Mouse (Mus musculus): ENCODE measurements at regions not wholly inside any gene's neighbourhood (a gene's known extent, or its start where the extent isn't known, plus 50 kb on each side); places are given as distances from the start of the nearest gene placed in this dataset.

- peaks cover 34% of the 10 kb centered on the region for H3K4me1 ChIP-seq
- H3K4me3 ChIP-seq = no peak overlapping the region
- H3K27ac ChIP-seq = no peak overlapping the region
- DNase-seq (ENCODE audit: extremely low spot score, low spot score) = no peak
- WGBS = 69% methylated on average over 14 of the region's 14 CpGs
- H3K36me3 ChIP-seq (replicated peaks) = no peaks in the 10 kb centered on the region
- H3K27me3 ChIP-seq (ENCODE audit: poor library complexity, severe bottlenecking) = peaks cover 97% of the 10 kb centered on the region
- no peaks in the 10 kb centered on the region for H3K9me3 ChIP-seq
These were observed 95.3 kb upstream of the Nkx1-1 start for GRCm38 (mm10) chr5:33528971-33529670.

GRCm38 (mm10) chr5:33527750-33528149, 94.0 kb upstream of the Nkx1-1 start:
- Histone ChIP-seq H3K4me3 (no peak overlapping the region), H3K27me3 (ENCODE audit: poor library complexity, severe bottlenecking) (peaks cover 86% of the 10 kb centered on the region), H3K36me3 (replicated peaks) (no peaks in the 10 kb centered on the region), H3K4me1 (peaks cover 30% of the 10 kb centered on the region), H3K9me3 (no peaks in the 10 kb centered on the region), H3K27ac (no peak overlapping the region)
- DNase-seq (ENCODE audit: extremely low spot score, low spot score) = no peak
- WGBS = 67% methylated on average over 10 of the region's 10 CpGs

GRCm38 (mm10) chr5:33527316-33527715, 93.5 kb upstream of the Nkx1-1 start:
- Histone ChIP-seq H3K27ac (no peak overlapping the region), H3K9me3 (no peaks in the 10 kb centered on the region), H3K27me3 (ENCODE audit: poor library complexity, severe bottlenecking) (peaks cover 82% of the 10 kb centered on the region), H3K36me3 (replicated peaks) (no peaks in the 10 kb centered on the region), H3K4me1 (peaks cover 30% of the 10 kb centered on the region), H3K4me3 (no peak overlapping the region)
- DNase-seq (ENCODE audit: extremely low spot score, low spot score) = no peak
- WGBS = 89% methylated on average over 8 of the region's 8 CpGs

- no peak overlapping the region for H3K27ac ChIP-seq
- H3K4me1 ChIP-seq = peaks cover 9% of the 10 kb centered on the region
- no peaks in the 10 kb centered on the region for H3K9me3 ChIP-seq
- H3K27me3 ChIP-seq (ENCODE audit: poor library complexity, severe bottlenecking) = peaks cover 64% of the 10 kb centered on the region
- no peak for DNase-seq (ENCODE audit: extremely low spot score, low spot score)
- WGBS = 93% methylated on average over 16 of the region's 16 CpGs
- no peak overlapping the region for H3K4me3 ChIP-seq
- H3K36me3 ChIP-seq (replicated peaks) = no peaks in the 10 kb centered on the region
These were observed 88.4 kb upstream of the Nkx1-1 start for GRCm38 (mm10) chr5:33521951-33522742.

- no peak for DNase-seq (ENCODE audit: extremely low spot score, low spot score)
- peaks cover 9% of the 10 kb centered on the region for H3K4me1 ChIP-seq
- H3K27ac ChIP-seq = no peak overlapping the region
- no peaks in the 10 kb centered on the region for H3K36me3 ChIP-seq (replicated peaks)
- H3K4me3 ChIP-seq = no peak overlapping the region
- no peaks in the 10 kb centered on the region for H3K9me3 ChIP-seq
- WGBS = 78% methylated on average over 10 of the region's 10 CpGs
- peaks cover 63% of the 10 kb centered on the region for H3K27me3 ChIP-seq (ENCODE audit: poor library complexity, severe bottlenecking)
These were observed 87.1 kb upstream of the Nkx1-1 start for GRCm38 (mm10) chr5:33520856-33521255.

GRCm38 (mm10) chr5:33519394-33519793, 85.6 kb upstream of the Nkx1-1 start:
- Histone ChIP-seq H3K4me1 (peaks cover 9% of the 10 kb centered on the region), H3K27me3 (ENCODE audit: poor library complexity, severe bottlenecking) (peaks cover 55% of the 10 kb centered on the region), H3K4me3 (no peak overlapping the region), H3K9me3 (no peaks in the 10 kb centered on the region), H3K27ac (no peak overlapping the region), H3K36me3 (replicated peaks) (no peaks in the 10 kb centered on the region)
- 89% methylated on average over 3 of the region's 3 CpGs for WGBS
- DNase-seq (ENCODE audit: extremely low spot score, low spot score) = no peak

- H3K36me3 ChIP-seq (replicated peaks) = no peaks in the 10 kb centered on the region
- 21% methylated on average over 6 of the region's 6 CpGs for WGBS
These were observed 85.1 kb upstream of the Nkx1-1 start for GRCm38 (mm10) chr5:33518860-33519259.

GRCm38 (mm10) chr5:33517625-33518024, 83.8 kb upstream of the Nkx1-1 start:
- Histone ChIP-seq H3K4me1 (peaks cover 18% of the 10 kb centered on the region), H3K9me3 (no peaks in the 10 kb centered on the region), H3K27ac (no peak overlapping the region), H3K27me3 (ENCODE audit: poor library complexity, severe bottlenecking) (peaks cover 68% of the 10 kb centered on the region), H3K4me3 (no peak overlapping the region), H3K36me3 (replicated peaks) (no peaks in the 10 kb centered on the region)
- 74% methylated on average over 8 of the region's 8 CpGs for WGBS
- DNase-seq (ENCODE audit: extremely low spot score, low spot score) = no peak

More at GRCm38 (mm10) chr5:33518860-33519259, 85.1 kb upstream of the Nkx1-1 start:
- no peaks in the 10 kb centered on the region for H3K9me3 ChIP-seq
- H3K27me3 ChIP-seq (ENCODE audit: poor library complexity, severe bottlenecking) = peaks cover 55% of the 10 kb centered on the region
- peak overlapping the region; percentile 22; the same call in 1 of the 2 replicates for H3K27ac ChIP-seq
- H3K4me3 ChIP-seq = no peak overlapping the region
- no peak for DNase-seq (ENCODE audit: extremely low spot score, low spot score)
- peaks cover 9% of the 10 kb centered on the region for H3K4me1 ChIP-seq

- no peak overlapping the region for H3K4me3 ChIP-seq
- peaks cover 80% of the 10 kb centered on the region for H3K27me3 ChIP-seq (ENCODE audit: poor library complexity, severe bottlenecking)
- no peaks in the 10 kb centered on the region for H3K36me3 ChIP-seq (replicated peaks)
- no peaks in the 10 kb centered on the region for H3K9me3 ChIP-seq
- H3K27ac ChIP-seq = no peak overlapping the region
- DNase-seq (ENCODE audit: extremely low spot score, low spot score) = no peak
- H3K4me1 ChIP-seq = peaks cover 32% of the 10 kb centered on the region
- 91% methylated on average over 3 of the region's 3 CpGs for WGBS
These were observed 82.4 kb upstream of the Nkx1-1 start for GRCm38 (mm10) chr5:33516211-33516610.

GRCm38 (mm10) chr5:33512253-33512884, 78.6 kb upstream of the Nkx1-1 start:
- H3K9me3 ChIP-seq = no peaks in the 10 kb centered on the region
- DNase-seq (ENCODE audit: extremely low spot score, low spot score) = no peak
- H3K4me1 ChIP-seq = peaks cover 26% of the 10 kb centered on the region
- H3K4me3 ChIP-seq = peak overlapping the region; percentile 36
- 40% methylated on average over 22 of the region's 22 CpGs for WGBS
- H3K36me3 ChIP-seq (replicated peaks) = no peaks in the 10 kb centered on the region
- peak overlapping the region; percentile 78 for H3K27ac ChIP-seq
- peaks cover 81% of the 10 kb centered on the region for H3K27me3 ChIP-seq (ENCODE audit: poor library complexity, severe bottlenecking)

- H3K4me3 ChIP-seq = peak overlapping the region; percentile 36
- no peaks in the 10 kb centered on the region for H3K36me3 ChIP-seq (replicated peaks)
- peaks cover 81% of the 10 kb centered on the region for H3K27me3 ChIP-seq (ENCODE audit: poor library complexity, severe bottlenecking)
- peak; percentile 37 for DNase-seq (ENCODE audit: extremely low spot score, low spot score)
- H3K27ac ChIP-seq = peak overlapping the region; percentile 78
- H3K9me3 ChIP-seq = no peaks in the 10 kb centered on the region
- H3K4me1 ChIP-seq = peaks cover 32% of the 10 kb centered on the region
- WGBS = 36% methylated on average over 25 of the region's 25 CpGs
These were observed 77.9 kb upstream of the Nkx1-1 start for GRCm38 (mm10) chr5:33511529-33512252.

GRCm38 (mm10) chr5:33505786-33506185, 72.0 kb upstream of the Nkx1-1 start:
- WGBS = 69% methylated on average over 13 of the region's 13 CpGs
- Histone ChIP-seq H3K4me1 (peaks cover 44% of the 10 kb centered on the region), H3K4me3 (no peak overlapping the region), H3K36me3 (replicated peaks) (no peaks in the 10 kb centered on the region), H3K27ac (no peak overlapping the region), H3K9me3 (no peaks in the 10 kb centered on the region), H3K27me3 (ENCODE audit: poor library complexity, severe bottlenecking) (peaks cover 59% of the 10 kb centered on the region)
- DNase-seq (ENCODE audit: extremely low spot score, low spot score) = no peak

Measured in forebrain, embryonic 10.5 days (tissue).